Mouse (Mus musculus): ENCODE data around the gene Vwa8. TPM values are rescaled to one million over a fixed set of nuclear protein-coding genes. Genes with fewer than 3 reads are reported as not detected.

Vwa8 gene
- polyA plus RNA-seq, 2 experiments: 11.8 to 14.0 TPM

- no peak overlapping the region for H3K4me3 ChIP-seq (replicated peaks; ENCODE audit: low read length)
- no peak for ATAC-seq (ENCODE audit: low FRiP score, low read depth)
- H3K4me2 ChIP-seq (replicated peaks; ENCODE audit: low read depth, low read length, severe bottlenecking): no peak overlapping the region
- H3K27ac ChIP-seq (replicated peaks; ENCODE audit: low read depth, low read length): no peak overlapping the region
- no peaks in the 10 kb centered on the region for H3K36me3 ChIP-seq (ENCODE audit: control insufficient read depth, insufficient read depth, low read length)
- H3K27me3 ChIP-seq (ENCODE audit: control insufficient read depth, insufficient read depth, low read length): no peaks in the 10 kb centered on the region
- no peaks in the 10 kb centered on the region for H3K9me3 ChIP-seq (ENCODE audit: control insufficient read depth, low read length)
- no peak for TF ChIP-seq POLR2A (IDR thresholded peaks at IDR 0.05; ENCODE audit: borderline replicate concordance, extremely low read depth, insufficient read depth, insufficient read length)
- peaks cover 20% of the 10 kb centered on the region for H3K4me1 ChIP-seq (ENCODE audit: control insufficient read depth, insufficient read depth, low read length)
- H3K9ac ChIP-seq (ENCODE audit: low read depth, low read length, severe bottlenecking): no peak overlapping the region
- DNase-seq (ENCODE audit: low spot score): no peak
- WGBS: 73% methylated on average over 13 of the region's 13 CpGs
These were observed 295.7 kb downstream of the Vwa8 start for GRCm38 (mm10) chr14:79144278-79145224.

- Histone ChIP-seq H3K9me3 (ENCODE audit: control insufficient read depth, low read length) (no peaks in the 10 kb centered on the region), H3K36me3 (ENCODE audit: control insufficient read depth, insufficient read depth, low read length) (no peaks in the 10 kb centered on the region), H3K4me2 (replicated peaks; ENCODE audit: low read depth, low read length, severe bottlenecking) (no peak overlapping the region), H3K27me3 (ENCODE audit: control insufficient read depth, insufficient read depth, low read length) (no peaks in the 10 kb centered on the region), H3K4me3 (replicated peaks; ENCODE audit: low read length) (no peak overlapping the region), H3K4me1 (ENCODE audit: control insufficient read depth, insufficient read depth, low read length) (peaks cover 17% of the 10 kb centered on the region), H3K27ac (replicated peaks; ENCODE audit: low read depth, low read length) (no peak overlapping the region), H3K9ac (ENCODE audit: low read depth, low read length, severe bottlenecking) (no peak overlapping the region)
- TF ChIP-seq POLR2A (IDR thresholded peaks at IDR 0.05; ENCODE audit: borderline replicate concordance, extremely low read depth, insufficient read depth, insufficient read length): no peak
- ATAC-seq (ENCODE audit: low FRiP score, low read depth) (no peak), DNase-seq (ENCODE audit: low spot score) (no peak)
- WGBS: 87% methylated on average over 7 of the region's 7 CpGs
These were observed 302.9 kb downstream of the Vwa8 start for GRCm38 (mm10) chr14:79151711-79152110.

- H3K36me3 ChIP-seq (ENCODE audit: control insufficient read depth, insufficient read depth, low read length): no peaks in the 10 kb centered on the region
- H3K4me2 ChIP-seq (replicated peaks; ENCODE audit: low read depth, low read length, severe bottlenecking): no peak overlapping the region
- no peak overlapping the region for H3K27ac ChIP-seq (replicated peaks; ENCODE audit: low read depth, low read length)
- H3K9me3 ChIP-seq (ENCODE audit: control insufficient read depth, low read length): no peaks in the 10 kb centered on the region
- DNase-seq (ENCODE audit: low spot score): no peak
- no peak overlapping the region for H3K9ac ChIP-seq (ENCODE audit: low read depth, low read length, severe bottlenecking)
- WGBS: 83% methylated on average over 6 of the region's 6 CpGs
- no peaks in the 10 kb centered on the region for H3K27me3 ChIP-seq (ENCODE audit: control insufficient read depth, insufficient read depth, low read length)
- ATAC-seq (ENCODE audit: low FRiP score, low read depth): no peak
- H3K4me3 ChIP-seq (replicated peaks; ENCODE audit: low read length): no peak overlapping the region
- peaks cover 35% of the 10 kb centered on the region for H3K4me1 ChIP-seq (ENCODE audit: control insufficient read depth, insufficient read depth, low read length)
- TF ChIP-seq POLR2A (IDR thresholded peaks at IDR 0.05; ENCODE audit: borderline replicate concordance, extremely low read depth, insufficient read depth, insufficient read length): no peak
These were observed 305.0 kb downstream of the Vwa8 start for GRCm38 (mm10) chr14:79153896-79154295.

GRCm38 (mm10) chr14:79154961-79155360, 306.1 kb downstream of the Vwa8 start:
- peaks cover 35% of the 10 kb centered on the region for H3K4me1 ChIP-seq (ENCODE audit: control insufficient read depth, insufficient read depth, low read length)
- H3K9ac ChIP-seq (ENCODE audit: low read depth, low read length, severe bottlenecking): no peak overlapping the region
- WGBS: 40% methylated on average over 11 of the region's 11 CpGs
- no peaks in the 10 kb centered on the region for H3K9me3 ChIP-seq (ENCODE audit: control insufficient read depth, low read length)
- DNase-seq (ENCODE audit: low spot score) (no peak), ATAC-seq (ENCODE audit: low FRiP score, low read depth) (no peak)
- H3K27ac ChIP-seq (replicated peaks; ENCODE audit: low read depth, low read length): no peak overlapping the region
- no peak overlapping the region for H3K4me3 ChIP-seq (replicated peaks; ENCODE audit: low read length)
- no peaks in the 10 kb centered on the region for H3K27me3 ChIP-seq (ENCODE audit: control insufficient read depth, insufficient read depth, low read length)
- no peak for TF ChIP-seq POLR2A (IDR thresholded peaks at IDR 0.05; ENCODE audit: borderline replicate concordance, extremely low read depth, insufficient read depth, insufficient read length)
- no peaks in the 10 kb centered on the region for H3K36me3 ChIP-seq (ENCODE audit: control insufficient read depth, insufficient read depth, low read length)
- H3K4me2 ChIP-seq (replicated peaks; ENCODE audit: low read depth, low read length, severe bottlenecking): no peak overlapping the region

GRCm38 (mm10) chr14:79156526-79157411, 307.9 kb downstream of the Vwa8 start:
- no peaks in the 10 kb centered on the region for H3K9me3 ChIP-seq (ENCODE audit: control insufficient read depth, low read length)
- H3K4me3 ChIP-seq (replicated peaks; ENCODE audit: low read length): no peak overlapping the region
- H3K4me1 ChIP-seq (ENCODE audit: control insufficient read depth, insufficient read depth, low read length): peaks cover 35% of the 10 kb centered on the region
- 58% methylated on average over 10 of the region's 10 CpGs for WGBS
- peak overlapping the region; percentile 72 for H3K27ac ChIP-seq (replicated peaks; ENCODE audit: low read depth, low read length)
- ATAC-seq (ENCODE audit: low FRiP score, low read depth) (no peak), DNase-seq (ENCODE audit: low spot score) (no peak)
- no peak overlapping the region for H3K9ac ChIP-seq (ENCODE audit: low read depth, low read length, severe bottlenecking)
- no peaks in the 10 kb centered on the region for H3K27me3 ChIP-seq (ENCODE audit: control insufficient read depth, insufficient read depth, low read length)
- no peak overlapping the region; the same call in 1 of the 2 replicates for H3K4me2 ChIP-seq (replicated peaks; ENCODE audit: low read depth, low read length, severe bottlenecking)
- no peaks in the 10 kb centered on the region for H3K36me3 ChIP-seq (ENCODE audit: control insufficient read depth, insufficient read depth, low read length)
- TF ChIP-seq POLR2A (IDR thresholded peaks at IDR 0.05; ENCODE audit: borderline replicate concordance, extremely low read depth, insufficient read depth, insufficient read length): no peak

Measured in limb, embryonic 14.5 days (tissue).